12 mouse cellular contexts compared by ENCODE assay signal in genomic region chr4:116483476-116483875, GRCm38 (mm10). TPM values are rescaled to one million over a fixed set of nuclear protein-coding genes. Genes with fewer than 3 reads are reported as not detected.
DNase-seq lines count a peak whose midpoint lies in the region; ATAC-seq and TF ChIP-seq lines count a peak whose summit lies in the region.
"Had no signal": no experiment of that assay in that cellular context is flagged by ENCODE, and none has a peak within 500 bp of the region (broad histone marks: within the 10 kb centered on the region; RNA-seq: fewer than 3 reads in every experiment).

No protein-coding gene starts in this region.

- no peak for TF ChIP-seq POLR2A in limb, embryonic 14.5 days (IDR thresholded peaks at IDR 0.05; ENCODE audit: borderline replicate concordance, extremely low read depth, insufficient read depth, insufficient read length)

- no peak for TF ChIP-seq CTCF in G1E (IDR thresholded peaks at IDR 0.05; ENCODE audit: low read depth, low read length)

- H3K27me3 ChIP-seq in kidney, embryonic 14.5 days (ENCODE audit: control insufficient read depth, insufficient read depth, low read length) = no peaks in the 10 kb centered on the region
- H3K27me3 ChIP-seq in G1E (ENCODE audit: insufficient read depth, low read length) = no peaks in the 10 kb centered on the region
- H3K27me3 ChIP-seq in limb, embryonic 14.5 days (ENCODE audit: control insufficient read depth, insufficient read depth, low read length) = no peaks in the 10 kb centered on the region
- H3K27me3 ChIP-seq: embryonic facial prominence, embryonic 12.5 days had no signal

- H3K27ac ChIP-seq in kidney, embryonic 14.5 days (ENCODE audit: low read depth, low read length) = peak overlapping the region; percentile 11; the same call in 1 of the 2 replicates
- H3K27ac ChIP-seq in limb, embryonic 14.5 days (replicated peaks; ENCODE audit: low read depth, low read length) = no peak overlapping the region
- H3K27ac ChIP-seq: embryonic facial prominence, embryonic 12.5 days; liver, embryonic 13.5 days had no signal

- ATAC-seq in kidney, embryonic 14.5 days (ENCODE audit: low FRiP score, low TSS enrichment) = no peak
- peak; percentile 54 for ATAC-seq in G1E (ENCODE audit: extremely low read depth, insufficient number of reproducible peaks, low FRiP score, poor library complexity, severe bottlenecking)
- ATAC-seq in limb, embryonic 14.5 days (ENCODE audit: low FRiP score, low read depth) = peak; percentile 85

- no peak overlapping the region for H3K9ac ChIP-seq in kidney, embryonic 14.5 days (ENCODE audit: low read depth, low read length)
- no peak overlapping the region for H3K9ac ChIP-seq in limb, embryonic 14.5 days (ENCODE audit: low read depth, low read length, severe bottlenecking)
- H3K9ac ChIP-seq: embryonic facial prominence, embryonic 12.5 days; liver, embryonic 13.5 days had no signal

- no peak for DNase-seq in kidney, adult 8-10 months
- DNase-seq in G1E (ENCODE audit: low spot score) = no peak
- DNase-seq in embryo, embryonic 11 days = peak; percentile 53
- DNase-seq in limb, embryonic 14.5 days (ENCODE audit: low spot score) = peak; percentile 66
- DNase-seq in adrenal gland, postnatal 25 days = no peak
- DNase-seq in ovary, adult 18-20 months (ENCODE audit: low spot score) = no peak
- no peak for DNase-seq in urinary bladder, postnatal 14 days (ENCODE audit: low spot score)
- DNase-seq: gastrocnemius, postnatal 36 days; kidney, postnatal 25 days; liver, embryonic 13.5 days had no signal

- H3K36me3 ChIP-seq in kidney, embryonic 14.5 days (ENCODE audit: control insufficient read depth, insufficient read depth, low read length) = no peaks in the 10 kb centered on the region
- H3K36me3 ChIP-seq in G1E (replicated peaks) = no peaks in the 10 kb centered on the region
- no peaks in the 10 kb centered on the region for H3K36me3 ChIP-seq in limb, embryonic 14.5 days (ENCODE audit: control insufficient read depth, insufficient read depth, low read length)
- H3K36me3 ChIP-seq: embryonic facial prominence, embryonic 12.5 days; liver, embryonic 13.5 days had no signal

- whole genome bisulfite sequencing in kidney, embryonic 14.5 days = 24% methylated on average over 2 of the region's 2 CpGs
- WGBS in limb, embryonic 14.5 days = 13% methylated on average over 2 of the region's 2 CpGs

- no peak overlapping the region for H3K4me3 ChIP-seq in kidney, embryonic 14.5 days (ENCODE audit: low read length)
- no peak overlapping the region for H3K4me3 ChIP-seq in G1E (ENCODE audit: low read depth, low read length)
- H3K4me3 ChIP-seq in limb, embryonic 14.5 days (replicated peaks; ENCODE audit: low read length) = no peak overlapping the region
- H3K4me3 ChIP-seq: embryonic facial prominence, embryonic 12.5 days; liver, embryonic 13.5 days had no signal

- H3K4me1 ChIP-seq in kidney, embryonic 14.5 days (ENCODE audit: control insufficient read depth, insufficient read depth, low read length) = no peaks in the 10 kb centered on the region
- H3K4me1 ChIP-seq in G1E (ENCODE audit: insufficient read depth, low read depth, low read length) = peaks cover 33% of the 10 kb centered on the region
- no peaks in the 10 kb centered on the region for H3K4me1 ChIP-seq in limb, embryonic 14.5 days (ENCODE audit: control insufficient read depth, insufficient read depth, low read length)
- H3K4me1 ChIP-seq: embryonic facial prominence, embryonic 12.5 days had no signal

- H3K4me2 ChIP-seq in kidney, embryonic 14.5 days (replicated peaks; ENCODE audit: low read depth, low read length) = no peak overlapping the region
- H3K4me2 ChIP-seq in limb, embryonic 14.5 days (replicated peaks; ENCODE audit: low read depth, low read length, severe bottlenecking) = no peak overlapping the region
- H3K4me2 ChIP-seq: embryonic facial prominence, embryonic 12.5 days; liver, embryonic 13.5 days had no signal

- no peaks in the 10 kb centered on the region for H3K9me3 ChIP-seq in kidney, embryonic 14.5 days (ENCODE audit: control insufficient read depth, low read length)
- no peaks in the 10 kb centered on the region for H3K9me3 ChIP-seq in G1E (replicated peaks)
- no peaks in the 10 kb centered on the region for H3K9me3 ChIP-seq in limb, embryonic 14.5 days (ENCODE audit: control insufficient read depth, low read length)
- H3K9me3 ChIP-seq: embryonic facial prominence, embryonic 12.5 days; liver, embryonic 13.5 days had no signal

RNA-seq across cellular contexts. Expression of gene Mast2, which starts 19.5 kb away (rescaled TPM):
- 17.6 and 25.7 TPM in 2 replicates for polyA plus RNA-seq in kidney, embryonic 14.5 days (2014; fragmentation: Nextera tagmentation; extraction: Ambion mirVana)
- total RNA-seq in G1E (2014; fragmentation: Nextera tagmentation) (52.8 and 64.7 TPM in 2 replicates), G1E (2017) (10.4 and 10.7 TPM in 2 replicates)
- 54.9 and 63.0 TPM in 2 replicates for polyA plus RNA-seq in G1E (2012)
- polyA plus RNA-seq in limb, embryonic 14.5 days (2012; rRNA removed) = 54.7 and 83.6 TPM in 2 replicates
- 24.1 and 31.2 TPM in 2 replicates for polyA plus RNA-seq in limb, embryonic 14.5 days (2014; fragmentation: Nextera tagmentation; extraction: Ambion mirVana)
- total RNA-seq in adrenal gland, postnatal 25 days (2021) = 40.7 and 46.7 TPM in 2 replicates

RNA-seq across cellular contexts. Expression of gene Ipp, which starts 23.9 kb away (rescaled TPM):
- 5.5 and 8.5 TPM in 2 replicates for polyA plus RNA-seq in kidney, embryonic 14.5 days (2014; fragmentation: Nextera tagmentation; extraction: Ambion mirVana)
- total RNA-seq in G1E (2014; fragmentation: Nextera tagmentation) = 8.5 and 11.8 TPM in 2 replicates
- 11.8 and 14.0 TPM in 2 replicates for total RNA-seq in G1E (2017)
- polyA plus RNA-seq in G1E (2012) = 2.0 and 2.1 TPM in 2 replicates
- 5.6 and 6.1 TPM in 2 replicates for polyA plus RNA-seq in limb, embryonic 14.5 days (2012; rRNA removed)
- polyA plus RNA-seq in limb, embryonic 14.5 days (2014; fragmentation: Nextera tagmentation; extraction: Ambion mirVana) = 3.1 and 3.9 TPM in 2 replicates
- total RNA-seq in adrenal gland, postnatal 25 days (2021) = 14.8 and 22.1 TPM in 2 replicates

Comparison
In these comparisons a context has a peak if more than half of its experiments do, and no peak if none do; other contexts are left out.
1. DNase-seq: peak in embryo, embryonic 11 days (single experiment) and limb, embryonic 14.5 days (single experiment); none in kidney, adult 8-10 months (0 of 2), G1E (single experiment), adrenal gland, postnatal 25 days (single experiment), ovary, adult 18-20 months (single experiment) and urinary bladder, postnatal 14 days (single experiment).